Mouse (Mus musculus): Measurements from ENCODE around the gene Hist1h3d.
"Not testable (repeated sequence)": the region's sequence is repeated elsewhere in the genome, so short reads cannot be mapped to it uniquely, and the experiment has no call there.

DNA sequence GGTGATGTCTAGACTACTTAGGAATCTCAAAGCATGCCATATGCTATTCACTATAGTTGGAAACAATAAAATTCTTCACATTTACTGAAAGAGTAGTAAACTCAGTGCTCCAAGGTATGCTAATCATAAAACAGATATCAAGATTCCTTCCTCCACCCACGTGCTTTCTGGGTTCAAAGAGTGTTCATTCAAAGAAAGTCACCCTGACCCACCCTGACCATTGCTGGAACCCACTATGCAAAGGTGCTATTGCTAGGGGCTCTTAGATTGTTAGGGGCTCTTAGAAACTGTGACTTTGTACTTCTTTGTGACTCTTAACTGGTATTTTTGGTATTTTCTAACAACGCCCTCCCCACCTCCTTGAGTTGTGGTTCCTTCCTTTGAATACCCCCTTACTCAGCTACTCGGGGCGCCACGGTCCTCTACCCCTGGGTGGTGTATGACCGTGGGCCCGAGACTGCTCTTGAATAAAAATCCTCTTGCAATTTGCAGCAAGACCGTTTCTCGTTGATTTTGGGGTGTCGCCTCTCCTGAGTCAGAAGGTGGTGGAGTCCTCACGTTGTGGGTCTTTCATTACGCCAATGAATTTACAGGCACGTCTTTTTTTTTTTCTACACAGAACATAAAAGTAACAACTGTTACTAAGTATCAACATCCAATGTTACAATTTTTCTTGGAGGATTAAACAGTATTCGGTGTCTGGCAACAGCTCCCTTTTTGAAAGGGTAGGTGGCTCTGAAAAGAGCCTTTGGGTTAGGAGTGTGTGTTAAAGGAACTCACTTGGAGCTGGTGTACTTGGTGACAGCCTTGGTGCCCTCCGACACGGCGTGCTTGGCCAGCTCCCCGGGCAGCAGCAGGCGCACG, 2.3 kb upstream of the Hist1h3d start:
- TF ChIP-seq CTCF, EP300 (IDR thresholded peaks at IDR 0.05; ENCODE audit: low read depth): not testable (repeated sequence)

All from liver, embryonic 14.5 days (tissue).